Mouse (Mus musculus): ENCODE results near the gene Slc22a8. TPM values are rescaled to one million over a fixed set of nuclear protein-coding genes. Genes with fewer than 3 reads are reported as not detected.

Slc22a8 gene
- polyA plus RNA-seq, 1 experiment from 2014 or later = 3.8 TPM

GRCm38 (mm10) chr19:8632029-8632428, 41.0 kb downstream of the Slc22a8 start:
- no peaks in the 10 kb centered on the region for H3K36me3 ChIP-seq
- H3K4me3 ChIP-seq = no peak overlapping the region
- ATAC-seq (ENCODE audit: low read depth) = no peak
- no peak overlapping the region for H3K27ac ChIP-seq (replicated peaks)
- H3K4me2 ChIP-seq = no peak overlapping the region
- H3K27me3 ChIP-seq = no peaks in the 10 kb centered on the region
- WGBS = 80% methylated on average over 1 of the region's 1 CpGs
- no peaks in the 10 kb centered on the region for H3K4me1 ChIP-seq (replicated peaks)
- H3K9ac ChIP-seq = no peak overlapping the region
- H3K9me3 ChIP-seq = no peaks in the 10 kb centered on the region

- Histone ChIP-seq H3K9me3 (no peaks in the 10 kb centered on the region), H3K4me2 (no peak overlapping the region), H3K36me3 (no peaks in the 10 kb centered on the region), H3K27me3 (no peaks in the 10 kb centered on the region), H3K4me1 (replicated peaks) (no peaks in the 10 kb centered on the region), H3K9ac (no peak overlapping the region), H3K27ac (replicated peaks) (no peak overlapping the region), H3K4me3 (no peak overlapping the region)
- WGBS = 67% methylated on average over 5 of the region's 5 CpGs
- ATAC-seq (ENCODE audit: low read depth) = no peak
These were observed 51.0 kb downstream of the Slc22a8 start for GRCm38 (mm10) chr19:8642086-8642485.

GRCm38 (mm10) chr19:8646393-8646792, 55.3 kb downstream of the Slc22a8 start:
- H3K4me2 ChIP-seq = no peak overlapping the region
- WGBS = 67% methylated on average over 2 of the region's 2 CpGs
- no peak overlapping the region for H3K27ac ChIP-seq (replicated peaks)
- no peaks in the 10 kb centered on the region for H3K27me3 ChIP-seq
- ATAC-seq (ENCODE audit: low read depth) = no peak
- no peak overlapping the region for H3K9ac ChIP-seq
- no peaks in the 10 kb centered on the region for H3K36me3 ChIP-seq
- H3K4me1 ChIP-seq (replicated peaks) = no peaks in the 10 kb centered on the region
- no peaks in the 10 kb centered on the region for H3K9me3 ChIP-seq
- no peak overlapping the region for H3K4me3 ChIP-seq

- Histone ChIP-seq H3K9ac (no peak overlapping the region), H3K4me1 (replicated peaks) (no peaks in the 10 kb centered on the region), H3K9me3 (no peaks in the 10 kb centered on the region), H3K4me3 (no peak overlapping the region), H3K4me2 (no peak overlapping the region), H3K36me3 (no peaks in the 10 kb centered on the region), H3K27ac (replicated peaks) (0 out of 2 replicates have a peak overlapping the region, but pooled peaks have one; percentile 7), H3K27me3 (no peaks in the 10 kb centered on the region)
- ATAC-seq (ENCODE audit: low read depth) = no peak
These were observed 64.8 kb downstream of the Slc22a8 start for GRCm38 (mm10) chr19:8655833-8656232.

GRCm38 (mm10) chr19:8656341-8656740, 65.3 kb downstream of the Slc22a8 start:
- Histone ChIP-seq H3K27ac (replicated peaks) (0 out of 2 replicates have a peak overlapping the region, but pooled peaks have one; percentile 7), H3K9ac (no peak overlapping the region), H3K4me1 (replicated peaks) (no peaks in the 10 kb centered on the region), H3K36me3 (no peaks in the 10 kb centered on the region), H3K27me3 (0 out of 2 replicates have a peak, but pooled peaks cover 3% of the 10 kb centered on the region), H3K4me2 (no peak overlapping the region), H3K4me3 (no peak overlapping the region), H3K9me3 (no peaks in the 10 kb centered on the region)
- no peak for ATAC-seq (ENCODE audit: low read depth)
- 81% methylated on average over 4 of the region's 4 CpGs for WGBS

Other genes with a start within 250 kb of the Slc22a8 start
- gene Slc22a30, start 186.1 kb upstream of the Slc22a8 start, polyA plus RNA-seq (2015; fragmentation: Nextera tagmentation; extraction: Ambion mirVana) = not detected in 2 replicates
- gene Slc22a6, start 26.8 kb downstream of the Slc22a8 start, polyA plus RNA-seq (2015; fragmentation: Nextera tagmentation; extraction: Ambion mirVana) = 2.0 and 2.1 TPM in 2 replicates
- gene Chrm1, start 72.5 kb downstream of the Slc22a8 start, polyA plus RNA-seq (2015; fragmentation: Nextera tagmentation; extraction: Ambion mirVana) = 0.18 and 0.32 TPM in 2 replicates
- 149 and 155 TPM in 2 replicates for gene Slc3a2, start 132.1 kb downstream of the Slc22a8 start, polyA plus RNA-seq (2015; fragmentation: Nextera tagmentation; extraction: Ambion mirVana)
- 84.4 and 87.8 TPM in 2 replicates for gene Wdr74, start 144.6 kb downstream of the Slc22a8 start, polyA plus RNA-seq (2015; fragmentation: Nextera tagmentation; extraction: Ambion mirVana)
- 1.6 and 2.4 TPM in 2 replicates for gene 1700092M07Rik, start 149.5 kb downstream of the Slc22a8 start, polyA plus RNA-seq (2015; fragmentation: Nextera tagmentation; extraction: Ambion mirVana)
- gene Stx5a, start 150.2 kb downstream of the Slc22a8 start, polyA plus RNA-seq (2015; fragmentation: Nextera tagmentation; extraction: Ambion mirVana) = 124 and 127 TPM in 2 replicates
- gene Nxf1, start 165.8 kb downstream of the Slc22a8 start, polyA plus RNA-seq (2015; fragmentation: Nextera tagmentation; extraction: Ambion mirVana) = 161 and 192 TPM in 2 replicates
- 219 and 253 TPM in 2 replicates for gene Tmem223, start 179.7 kb downstream of the Slc22a8 start, polyA plus RNA-seq (2015; fragmentation: Nextera tagmentation; extraction: Ambion mirVana)
- gene Tmem179b, start 183.2 kb downstream of the Slc22a8 start, polyA plus RNA-seq (2015; fragmentation: Nextera tagmentation; extraction: Ambion mirVana) = 39.3 and 41.9 TPM in 2 replicates
- 22.9 and 25.9 TPM in 2 replicates for gene Taf6l, start 195.2 kb downstream of the Slc22a8 start, polyA plus RNA-seq (2015; fragmentation: Nextera tagmentation; extraction: Ambion mirVana)
- 167 and 168 TPM in 2 replicates for gene Polr2g, start 207.3 kb downstream of the Slc22a8 start, polyA plus RNA-seq (2015; fragmentation: Nextera tagmentation; extraction: Ambion mirVana)
- 8.2 and 8.6 TPM in 2 replicates for gene Zbtb3, start 211.3 kb downstream of the Slc22a8 start, polyA plus RNA-seq (2015; fragmentation: Nextera tagmentation; extraction: Ambion mirVana)
- gene Ttc9c, start 228.1 kb downstream of the Slc22a8 start, polyA plus RNA-seq (2015; fragmentation: Nextera tagmentation; extraction: Ambion mirVana) = 47.6 and 59.0 TPM in 2 replicates
- gene Hnrnpul2, start 228.8 kb downstream of the Slc22a8 start, polyA plus RNA-seq (2015; fragmentation: Nextera tagmentation; extraction: Ambion mirVana) = 5.3 and 6.0 TPM in 2 replicates
- not detected in 2 replicates for gene AC129217.1, start 238.5 kb downstream of the Slc22a8 start, polyA plus RNA-seq (2015; fragmentation: Nextera tagmentation; extraction: Ambion mirVana)
- 82.5 and 84.2 TPM in 2 replicates for gene Bscl2, start 246.2 kb downstream of the Slc22a8 start, polyA plus RNA-seq (2015; fragmentation: Nextera tagmentation; extraction: Ambion mirVana)
- gene Gng3, start 247.9 kb downstream of the Slc22a8 start, polyA plus RNA-seq (2015; fragmentation: Nextera tagmentation; extraction: Ambion mirVana) = 335 and 393 TPM in 2 replicates